Mouse (Mus musculus) ES-Bruce4 (cell line): ENCODE data around the gene Tbl2. TPM values are rescaled to one million over a fixed set of nuclear protein-coding genes. Genes with fewer than 3 reads are reported as not detected.

ENCODE experiments used
- H3K27ac ChIP-seq: 2 replicates; pipeline ENCODE4 v1.5.1; 2012; ENCODE audit warnings: low read length, inconsistent platforms; ENCODE audit not compliant: insufficient read depth
- H3K27me3 ChIP-seq: 2 replicates; pipeline ENCODE4 v1.6.1; 2012; ENCODE audit warnings: mild to moderate bottlenecking, low read length, inconsistent platforms; ENCODE audit not compliant: control insufficient read depth, poor library complexity, insufficient read depth, severe bottlenecking
- H3K36me3 ChIP-seq: 2 replicates; pipeline ENCODE4 v1.6.1; 2012; ENCODE audit warnings: inconsistent platforms, mild to moderate bottlenecking, low read length, moderate library complexity; ENCODE audit not compliant: control insufficient read depth, poor library complexity, insufficient read depth, severe bottlenecking
- H3K4me1 ChIP-seq: one replicate; pipeline ENCODE4 v1.8.1; 2011; ENCODE audit warnings: low read length; ENCODE audit not compliant: control insufficient read depth, insufficient read depth
- H3K4me3 ChIP-seq: 2 replicates; pipeline ENCODE4 v1.5.1; 2011; ENCODE audit warnings: low read depth, mild to moderate bottlenecking, low read length
- H3K9ac ChIP-seq: 2 replicates; pipeline ENCODE4 v1.6.1; 2012; ENCODE audit warnings: low read depth, mild to moderate bottlenecking, inconsistent platforms; ENCODE audit not compliant: poor library complexity, severe bottlenecking
- H3K9me3 ChIP-seq: replicated peaks from 2 replicates; pipeline ENCODE4 v1.6.1; 2012; ENCODE audit warnings: mild to moderate bottlenecking, low read length, inconsistent platforms; ENCODE audit not compliant: control insufficient read depth, poor library complexity, insufficient read depth, severe bottlenecking
- CTCF ChIP-seq: IDR thresholded peaks from one replicate; pipeline ENCODE4 v1.8.1; 2011; ENCODE audit warnings: low read depth, low read length
- EP300 ChIP-seq: IDR thresholded peaks from 2 replicates; pipeline ENCODE4 v1.6.1; 2011; ENCODE audit warnings: low read depth, low read length; ENCODE audit not compliant: insufficient read depth
- POLR2A ChIP-seq: IDR thresholded peaks from one replicate; pipeline ENCODE4 v1.8.1; 2011; ENCODE audit warnings: low read length; ENCODE audit not compliant: insufficient read depth
- polyA plus RNA-seq: library from polyadenylated mRNA; stranded (reverse); fragments of >200 nt; gene quantifications from 2 replicates; pipeline ENCODE4 v1.2.4, GENCODE M21; 2011; ENCODE audit warnings: low read depth; ENCODE audit not compliant: missing spikeins, insufficient read depth, insufficient read length

The Tbl2 gene
- polyA plus RNA-seq, 1 experiment: 32.4 TPM

GRCm38 (mm10) chr5:135161221-135161620, 11.8 kb downstream of the Tbl2 start:
- Histone ChIP-seq H3K27ac (no peak overlapping the region), H3K36me3 (peaks cover 39% of the 10 kb centered on the region), H3K9ac (no peak overlapping the region), H3K27me3 (no peaks in the 10 kb centered on the region), H3K4me3 (no peak overlapping the region), H3K9me3 (no peaks in the 10 kb centered on the region), H3K4me1 (no peaks in the 10 kb centered on the region)
- TF ChIP-seq POLR2A (no peak), EP300 (no peak), CTCF (no peak)

GRCm38 (mm10) chr5:135161650-135162049, 12.2 kb downstream of the Tbl2 start:
- no peak for TF ChIP-seq CTCF
- TF ChIP-seq EP300: no peak
- no peak for TF ChIP-seq POLR2A
- H3K9ac ChIP-seq: no peak overlapping the region
- no peak overlapping the region for H3K27ac ChIP-seq
- H3K4me1 ChIP-seq: no peaks in the 10 kb centered on the region
- no peak overlapping the region for H3K4me3 ChIP-seq
- H3K36me3 ChIP-seq: peaks cover 35% of the 10 kb centered on the region
- no peaks in the 10 kb centered on the region for H3K27me3 ChIP-seq
- no peaks in the 10 kb centered on the region for H3K9me3 ChIP-seq

- no peaks in the 10 kb centered on the region for H3K4me1 ChIP-seq
- no peak overlapping the region for H3K27ac ChIP-seq
- H3K4me3 ChIP-seq: no peak overlapping the region
- no peaks in the 10 kb centered on the region for H3K27me3 ChIP-seq
- no peaks in the 10 kb centered on the region for H3K9me3 ChIP-seq
- no peak for TF ChIP-seq POLR2A
- TF ChIP-seq EP300: no peak
- TF ChIP-seq CTCF: no peak
- H3K36me3 ChIP-seq: peaks cover 31% of the 10 kb centered on the region
- H3K9ac ChIP-seq: no peak overlapping the region
Measured at GRCm38 (mm10) chr5:135162361-135162760, 12.9 kb downstream of the Tbl2 start.

GRCm38 (mm10) chr5:135162821-135163220, 13.4 kb downstream of the Tbl2 start:
- Histone ChIP-seq H3K9ac (no peak overlapping the region), H3K36me3 (peaks cover 29% of the 10 kb centered on the region), H3K9me3 (no peaks in the 10 kb centered on the region), H3K27ac (no peak overlapping the region), H3K27me3 (no peaks in the 10 kb centered on the region), H3K4me3 (no peak overlapping the region), H3K4me1 (no peaks in the 10 kb centered on the region)
- TF ChIP-seq POLR2A (no peak), EP300 (no peak), CTCF (no peak)

GRCm38 (mm10) chr5:135166909-135167308, 17.5 kb downstream of the Tbl2 start:
- no peaks in the 10 kb centered on the region for H3K4me1 ChIP-seq
- no peaks in the 10 kb centered on the region for H3K9me3 ChIP-seq
- H3K27ac ChIP-seq: no peak overlapping the region; the same call in 1 of the 2 replicates
- no peak overlapping the region for H3K4me3 ChIP-seq
- TF ChIP-seq CTCF (no peak), POLR2A (no peak), EP300 (no peak)
- H3K27me3 ChIP-seq: no peaks in the 10 kb centered on the region
- no peak overlapping the region for H3K9ac ChIP-seq
- H3K36me3 ChIP-seq: peaks cover 7% of the 10 kb centered on the region

GRCm38 (mm10) chr5:135167469-135167868, 18.0 kb downstream of the Tbl2 start:
- Histone ChIP-seq H3K27ac (no peak overlapping the region), H3K4me3 (no peak overlapping the region), H3K36me3 (peaks cover 7% of the 10 kb centered on the region), H3K4me1 (no peaks in the 10 kb centered on the region), H3K9me3 (no peaks in the 10 kb centered on the region), H3K27me3 (no peaks in the 10 kb centered on the region), H3K9ac (peak overlapping the region; percentile 83)
- TF ChIP-seq CTCF (no peak), POLR2A (no peak), EP300 (no peak)
